Mouse (Mus musculus): ENCODE measurements around the gene Scfd2. TPM values are rescaled to one million over a fixed set of nuclear protein-coding genes. Genes with fewer than 3 reads are reported as not detected.

Scfd2 gene
- total and polyA plus RNA-seq, 2 experiments from 2014 or later: 20.5 to 29.1 TPM

DNA sequence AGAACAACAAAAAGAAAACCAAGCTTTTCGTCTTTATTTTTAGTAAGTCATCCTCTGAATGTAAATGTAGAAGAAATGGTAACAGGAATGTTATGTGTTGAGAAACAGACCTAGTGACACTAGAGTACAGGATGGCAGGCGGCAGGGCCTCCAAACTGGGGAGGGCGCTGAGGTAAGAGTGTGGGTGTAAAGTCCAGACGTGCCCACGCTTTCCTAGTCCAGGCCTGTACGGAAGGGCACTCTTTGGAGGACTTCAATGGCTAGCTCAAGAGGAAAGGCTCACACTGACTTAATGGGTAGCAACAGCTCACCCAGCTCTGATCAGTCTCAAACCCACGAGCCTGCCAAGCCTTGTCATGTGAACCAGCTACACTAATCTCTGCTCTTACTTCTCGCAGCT lies 93.2 kb downstream of the Scfd2 start:
- ATAC-seq (no peak), DNase-seq (no peak)
- H3K36me3 ChIP-seq (ENCODE audit: insufficient read depth): no peaks in the 10 kb centered on the region
- no peak overlapping the region for H3K4me3 ChIP-seq (ENCODE audit: low read depth, low read length)
- no peaks in the 10 kb centered on the region; the same call in 1 of the 2 replicates for H3K4me1 ChIP-seq (ENCODE audit: insufficient read depth)
- H3K4me2 ChIP-seq (ENCODE audit: low read depth): no peak overlapping the region
- 88% methylated on average over 8 of the region's 8 CpGs for WGBS
- no peaks in the 10 kb centered on the region for H3K9me3 ChIP-seq (ENCODE audit: low read length)
- no peak for TF ChIP-seq CTCF (IDR thresholded peaks at IDR 0.05; ENCODE audit: low read depth)
- H3K9ac ChIP-seq: no peak overlapping the region
- no peaks in the 10 kb centered on the region for H3K27me3 ChIP-seq (ENCODE audit: insufficient read depth, low read length)
- no peak overlapping the region for H3K27ac ChIP-seq (ENCODE audit: low read depth, low read length)

DNA sequence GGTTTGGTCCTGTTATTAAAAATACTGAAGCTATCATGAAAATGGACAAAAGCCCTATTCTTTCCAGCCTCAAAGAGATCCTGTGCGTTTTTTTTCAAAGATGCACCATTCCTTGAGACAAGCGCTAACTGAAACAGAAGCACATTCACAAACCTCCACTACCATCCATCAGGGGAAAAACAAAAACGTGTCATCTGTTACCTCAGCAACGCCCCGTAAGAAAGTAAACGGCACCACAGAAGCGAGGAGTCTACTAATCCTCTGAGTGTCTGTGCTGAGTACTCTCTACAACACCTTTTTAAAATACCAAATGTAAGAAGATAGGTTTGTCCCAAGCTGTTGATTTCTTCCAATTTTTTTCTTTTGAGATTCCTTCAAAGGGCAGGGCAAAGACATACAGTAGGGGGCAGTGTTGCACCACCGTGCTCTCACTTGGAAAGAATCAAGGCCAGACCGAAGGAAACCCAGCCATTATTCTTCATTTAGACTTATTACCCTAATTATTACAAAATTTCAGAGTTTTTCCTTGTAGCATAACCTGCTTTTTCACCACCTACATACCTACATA lies 97.9 kb downstream of the Scfd2 start:
- Histone ChIP-seq H3K9ac (no peak overlapping the region), H3K4me3 (ENCODE audit: low read depth, low read length) (no peak overlapping the region), H3K27ac (ENCODE audit: low read depth, low read length) (no peak overlapping the region), H3K4me2 (ENCODE audit: low read depth) (no peak overlapping the region), H3K36me3 (ENCODE audit: insufficient read depth) (no peaks in the 10 kb centered on the region), H3K27me3 (ENCODE audit: insufficient read depth, low read length) (no peaks in the 10 kb centered on the region), H3K4me1 (ENCODE audit: insufficient read depth) (no peaks in the 10 kb centered on the region; the same call in 1 of the 2 replicates), H3K9me3 (ENCODE audit: low read length) (no peaks in the 10 kb centered on the region)
- DNase-seq (peak; percentile 76), ATAC-seq (no peak; the same call in 1 of the 2 replicates)
- 23% methylated on average over 9 of the region's 9 CpGs for WGBS
- TF ChIP-seq CTCF (IDR thresholded peaks at IDR 0.05; ENCODE audit: low read depth): peak; percentile 82

DNA sequence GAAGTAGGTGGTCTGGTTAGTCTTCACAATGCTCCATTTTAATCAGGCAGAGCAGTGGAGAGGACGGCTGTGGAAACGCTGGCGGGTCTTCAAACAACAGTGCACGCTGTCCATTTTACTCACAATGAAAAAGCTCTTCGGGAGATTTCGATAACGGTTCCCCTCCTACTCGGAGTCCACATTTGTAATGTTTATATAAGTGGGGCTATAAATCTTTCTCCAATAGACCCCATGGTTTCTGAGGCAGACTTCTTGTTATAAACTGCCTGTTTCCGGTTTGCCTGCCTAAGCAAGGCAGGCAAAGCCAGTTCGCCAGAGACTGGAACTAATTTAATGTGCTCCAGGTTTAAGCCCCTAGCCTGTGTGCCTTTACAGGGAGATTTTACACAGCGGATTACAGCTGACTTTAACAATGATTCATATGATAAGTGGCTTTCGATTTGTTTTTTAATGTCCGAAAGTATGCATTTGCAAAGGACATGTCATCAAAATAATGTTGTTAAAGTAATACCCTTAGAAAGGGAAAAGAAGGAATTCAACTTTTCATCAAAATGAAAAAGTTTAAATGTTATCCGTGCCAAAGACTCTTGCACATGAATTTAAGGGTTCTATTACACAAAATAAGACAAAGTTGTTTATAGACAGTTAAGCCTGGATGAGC lies 98.5 kb downstream of the Scfd2 start:
- Histone ChIP-seq H3K27me3 (ENCODE audit: insufficient read depth, low read length) (no peaks in the 10 kb centered on the region), H3K9ac (peak overlapping the region; percentile 2; the same call in 1 of the 2 replicates), H3K4me3 (ENCODE audit: low read depth, low read length) (no peak overlapping the region), H3K4me2 (ENCODE audit: low read depth) (peak overlapping the region; percentile 16), H3K36me3 (ENCODE audit: insufficient read depth) (no peaks in the 10 kb centered on the region), H3K27ac (ENCODE audit: low read depth, low read length) (no peak overlapping the region), H3K9me3 (ENCODE audit: low read length) (no peaks in the 10 kb centered on the region), H3K4me1 (ENCODE audit: insufficient read depth) (no peaks in the 10 kb centered on the region; the same call in 1 of the 2 replicates)
- TF ChIP-seq CTCF (IDR thresholded peaks at IDR 0.05; ENCODE audit: low read depth): no peak
- DNase-seq (peak; percentile 30), ATAC-seq (peak; percentile 43; the same call in 1 of the 2 replicates)
- 22% methylated on average over 14 of the region's 14 CpGs for WGBS

DNA sequence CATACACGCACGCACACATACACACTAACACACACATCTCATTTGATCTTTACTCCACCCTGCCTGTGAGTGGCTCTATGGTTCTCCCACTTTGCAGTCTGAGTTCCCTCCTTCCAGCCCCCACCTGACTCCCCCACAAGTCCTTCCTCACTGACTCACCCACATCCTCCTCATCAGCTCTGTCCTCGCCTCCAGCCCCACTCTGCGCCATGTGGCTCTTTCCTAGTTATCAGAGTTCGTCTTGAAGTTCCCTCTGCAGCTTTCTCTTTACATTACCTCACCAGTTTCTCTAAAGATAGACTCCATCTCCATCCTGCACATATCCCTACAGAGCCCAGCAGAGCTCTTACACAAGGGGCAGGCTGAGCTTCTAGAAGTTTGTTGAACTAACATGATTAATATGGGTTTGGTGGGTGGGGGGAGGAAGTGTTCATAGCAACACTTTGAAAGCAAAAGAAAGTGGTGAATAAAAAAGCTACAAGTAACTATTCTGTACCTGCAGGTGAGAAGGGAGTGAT lies 110.9 kb downstream of the Scfd2 start:
- 85% methylated on average over 5 of the region's 5 CpGs for WGBS
- H3K4me3 ChIP-seq (ENCODE audit: low read depth, low read length): no peak overlapping the region
- DNase-seq: no peak
- H3K4me2 ChIP-seq (ENCODE audit: low read depth): no peak overlapping the region
- H3K9me3 ChIP-seq (ENCODE audit: low read length): no peaks in the 10 kb centered on the region
- ATAC-seq: no peak
- no peaks in the 10 kb centered on the region for H3K4me1 ChIP-seq (ENCODE audit: insufficient read depth)
- no peaks in the 10 kb centered on the region for H3K27me3 ChIP-seq (ENCODE audit: insufficient read depth, low read length)
- TF ChIP-seq CTCF (IDR thresholded peaks at IDR 0.05; ENCODE audit: low read depth): no peak
- H3K27ac ChIP-seq (ENCODE audit: low read depth, low read length): no peak overlapping the region
- H3K36me3 ChIP-seq (ENCODE audit: insufficient read depth): no peaks in the 10 kb centered on the region
- H3K9ac ChIP-seq: no peak overlapping the region

DNA sequence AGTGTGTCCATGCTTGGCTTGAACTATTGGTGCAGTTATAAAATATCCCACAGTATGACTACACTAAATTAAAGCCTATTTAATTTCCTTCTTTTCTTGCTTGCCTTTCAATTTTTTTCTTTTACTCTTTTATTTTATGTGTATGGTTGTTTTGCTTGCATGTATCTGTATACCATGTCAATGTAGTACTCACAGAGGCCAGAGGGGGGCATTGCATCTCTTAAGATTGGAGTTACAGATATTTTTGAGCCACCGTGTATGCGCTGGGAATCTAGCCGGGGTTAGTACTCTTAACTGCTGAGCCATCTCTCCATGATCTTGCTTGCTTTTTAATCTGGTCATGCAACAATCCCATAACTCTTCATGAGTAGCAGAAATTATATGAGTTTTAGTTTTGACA lies 119.0 kb downstream of the Scfd2 start:
- no peaks in the 10 kb centered on the region for H3K9me3 ChIP-seq (ENCODE audit: low read length)
- ATAC-seq (no peak), DNase-seq (no peak)
- TF ChIP-seq CTCF (IDR thresholded peaks at IDR 0.05; ENCODE audit: low read depth): no peak
- H3K27ac ChIP-seq (ENCODE audit: low read depth, low read length): no peak overlapping the region
- H3K27me3 ChIP-seq (ENCODE audit: insufficient read depth, low read length): no peaks in the 10 kb centered on the region
- H3K4me1 ChIP-seq (ENCODE audit: insufficient read depth): no peaks in the 10 kb centered on the region
- H3K4me2 ChIP-seq (ENCODE audit: low read depth): no peak overlapping the region
- 98% methylated on average over 3 of the region's 3 CpGs for WGBS
- H3K36me3 ChIP-seq (ENCODE audit: insufficient read depth): no peaks in the 10 kb centered on the region
- no peak overlapping the region for H3K4me3 ChIP-seq (ENCODE audit: low read depth, low read length)
- no peak overlapping the region for H3K9ac ChIP-seq

DNA sequence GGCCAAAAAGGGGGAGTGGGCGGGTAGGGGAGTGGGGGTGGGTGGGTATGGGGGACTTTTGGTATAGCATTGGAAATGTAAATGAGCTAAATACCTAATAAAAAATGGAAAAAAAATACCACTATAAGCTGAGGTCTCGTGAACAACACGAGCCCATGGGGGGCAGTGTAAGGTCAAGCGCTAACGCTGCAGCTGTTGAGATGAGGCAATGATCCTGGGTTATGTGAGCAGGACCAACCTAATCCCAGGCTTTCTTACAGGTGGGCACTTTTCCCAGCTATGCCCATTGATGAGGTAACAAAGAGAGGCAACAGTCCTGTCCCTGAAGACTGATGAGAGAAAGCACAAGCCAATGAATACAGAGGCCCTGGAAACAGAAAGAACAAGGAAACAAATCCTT lies 126.7 kb downstream of the Scfd2 start:
- no peak overlapping the region for H3K4me3 ChIP-seq (ENCODE audit: low read depth, low read length)
- no peak for ATAC-seq
- no peaks in the 10 kb centered on the region for H3K36me3 ChIP-seq (ENCODE audit: insufficient read depth)
- H3K9me3 ChIP-seq (ENCODE audit: low read length): no peaks in the 10 kb centered on the region
- H3K4me1 ChIP-seq (ENCODE audit: insufficient read depth): no peaks in the 10 kb centered on the region
- no peak overlapping the region for H3K27ac ChIP-seq (ENCODE audit: low read depth, low read length)
- TF ChIP-seq CTCF (IDR thresholded peaks at IDR 0.05; ENCODE audit: low read depth): no peak
- no peaks in the 10 kb centered on the region for H3K27me3 ChIP-seq (ENCODE audit: insufficient read depth, low read length)
- no peak for DNase-seq
- H3K4me2 ChIP-seq (ENCODE audit: low read depth): no peak overlapping the region
- no peak overlapping the region for H3K9ac ChIP-seq
- 81% methylated on average over 4 of the region's 5 CpGs for whole genome bisulfite sequencing

DNA sequence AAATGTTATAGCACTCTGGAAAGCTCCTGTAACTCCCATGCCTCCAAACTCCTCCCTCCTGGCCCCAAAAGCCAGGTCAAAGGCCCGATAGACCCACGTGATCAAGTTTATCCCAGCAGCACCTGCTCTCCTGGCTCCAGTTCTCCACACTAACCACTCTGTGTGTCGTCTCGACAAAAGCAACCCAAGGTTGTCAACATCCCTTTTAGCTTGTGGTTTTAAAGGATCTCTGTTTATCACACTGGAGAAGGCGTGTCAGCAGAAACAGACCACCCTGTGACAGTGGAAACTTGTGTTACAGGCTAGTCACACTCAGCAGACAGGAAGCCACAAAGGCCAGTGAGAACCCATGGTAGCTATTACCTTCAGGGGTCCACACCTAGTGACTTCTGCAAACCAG lies 127.5 kb downstream of the Scfd2 start:
- Histone ChIP-seq H3K27ac (ENCODE audit: low read depth, low read length) (no peak overlapping the region), H3K27me3 (ENCODE audit: insufficient read depth, low read length) (no peaks in the 10 kb centered on the region), H3K4me2 (ENCODE audit: low read depth) (no peak overlapping the region), H3K4me1 (ENCODE audit: insufficient read depth) (no peaks in the 10 kb centered on the region), H3K9ac (no peak overlapping the region), H3K36me3 (ENCODE audit: insufficient read depth) (no peaks in the 10 kb centered on the region), H3K4me3 (ENCODE audit: low read depth, low read length) (no peak overlapping the region), H3K9me3 (ENCODE audit: low read length) (no peaks in the 10 kb centered on the region)
- no peak for TF ChIP-seq CTCF (IDR thresholded peaks at IDR 0.05; ENCODE audit: low read depth)
- ATAC-seq (no peak), DNase-seq (no peak)
- WGBS: 76% methylated on average over 5 of the region's 5 CpGs

Measured in forebrain, postnatal 0 days (tissue).